Mouse (Mus musculus): ENCODE measurements around the gene Rabep1.

Rabep1 gene

GRCm38 (mm10) chr11:70844559-70845456 is at the start of gene Rabep1:
Gene Rabep1 (plus strand): TSS chr11:70844778.
- peak; percentile 95 for DNase-seq (ENCODE audit: low read depth, low spot score)

- peak; percentile 23 for DNase-seq (ENCODE audit: low read depth, low spot score)
These were observed 42.2 kb upstream of the Rabep1 start for GRCm38 (mm10) chr11:70802208-70802864.

- DNase-seq (ENCODE audit: low read depth, low spot score) = no peak
These were observed 41.7 kb upstream of the Rabep1 start for GRCm38 (mm10) chr11:70802865-70803261.

GRCm38 (mm10) chr11:70803711-70804200 is 40.8 kb upstream of the Rabep1 start:
- DNase-seq (ENCODE audit: low read depth, low spot score) = peak; percentile 58

GRCm38 (mm10) chr11:70804395-70804794 is 40.2 kb upstream of the Rabep1 start:
- DNase-seq (ENCODE audit: low read depth, low spot score) = no peak

GRCm38 (mm10) chr11:70805641-70806175 is 38.9 kb upstream of the Rabep1 start:
- no peak for DNase-seq (ENCODE audit: low read depth, low spot score)

GRCm38 (mm10) chr11:70806697-70807096 is 37.9 kb upstream of the Rabep1 start:
- DNase-seq (ENCODE audit: low read depth, low spot score) = no peak

GRCm38 (mm10) chr11:70807630-70808029 is 36.9 kb upstream of the Rabep1 start:
- DNase-seq (ENCODE audit: low read depth, low spot score) = no peak

- no peak for DNase-seq (ENCODE audit: low read depth, low spot score)
These were observed 36.5 kb upstream of the Rabep1 start for GRCm38 (mm10) chr11:70808101-70808500.

- DNase-seq (ENCODE audit: low read depth, low spot score) = no peak
These were observed 35.6 kb upstream of the Rabep1 start for GRCm38 (mm10) chr11:70809011-70809410.

GRCm38 (mm10) chr11:70811041-70811440 is 33.5 kb upstream of the Rabep1 start:
- DNase-seq (ENCODE audit: low read depth, low spot score) = no peak

GRCm38 (mm10) chr11:70811471-70812240 is 32.9 kb upstream of the Rabep1 start:
- no peak for DNase-seq (ENCODE audit: low read depth, low spot score)

- DNase-seq (ENCODE audit: low read depth, low spot score) = no peak
These were observed 32.2 kb upstream of the Rabep1 start, which contains the start of gene Scimp for GRCm38 (mm10) chr11:70812365-70812764. Gene Scimp (minus strand): TSS chr11:70812586.

- no peak for DNase-seq (ENCODE audit: low read depth, low spot score)
These were observed 29.5 kb upstream of the Rabep1 start for GRCm38 (mm10) chr11:70815071-70815470.

- DNase-seq (ENCODE audit: low read depth, low spot score) = peak; percentile 87
These were observed 29.0 kb upstream of the Rabep1 start for GRCm38 (mm10) chr11:70815498-70816078.

- no peak for DNase-seq (ENCODE audit: low read depth, low spot score)
These were observed 27.8 kb upstream of the Rabep1 start for GRCm38 (mm10) chr11:70816770-70817169.

- no peak for DNase-seq (ENCODE audit: low read depth, low spot score)
These were observed 24.5 kb upstream of the Rabep1 start for GRCm38 (mm10) chr11:70820120-70820519.

GRCm38 (mm10) chr11:70821728-70822591 is 22.6 kb upstream of the Rabep1 start:
- no peak for DNase-seq (ENCODE audit: low read depth, low spot score)

GRCm38 (mm10) chr11:70826207-70826606 is 18.4 kb upstream of the Rabep1 start:
- peak; percentile 70 for DNase-seq (ENCODE audit: low read depth, low spot score)

GRCm38 (mm10) chr11:70828975-70829615 is 15.5 kb upstream of the Rabep1 start:
- no peak for DNase-seq (ENCODE audit: low read depth, low spot score)
